Mouse (Mus musculus): ENCODE measurements around the gene Phyh.
"Not testable (repeated sequence)": the region's sequence is repeated elsewhere in the genome, so short reads cannot be mapped to it uniquely, and the experiment has no call there.

Gene Phyh

DNA sequence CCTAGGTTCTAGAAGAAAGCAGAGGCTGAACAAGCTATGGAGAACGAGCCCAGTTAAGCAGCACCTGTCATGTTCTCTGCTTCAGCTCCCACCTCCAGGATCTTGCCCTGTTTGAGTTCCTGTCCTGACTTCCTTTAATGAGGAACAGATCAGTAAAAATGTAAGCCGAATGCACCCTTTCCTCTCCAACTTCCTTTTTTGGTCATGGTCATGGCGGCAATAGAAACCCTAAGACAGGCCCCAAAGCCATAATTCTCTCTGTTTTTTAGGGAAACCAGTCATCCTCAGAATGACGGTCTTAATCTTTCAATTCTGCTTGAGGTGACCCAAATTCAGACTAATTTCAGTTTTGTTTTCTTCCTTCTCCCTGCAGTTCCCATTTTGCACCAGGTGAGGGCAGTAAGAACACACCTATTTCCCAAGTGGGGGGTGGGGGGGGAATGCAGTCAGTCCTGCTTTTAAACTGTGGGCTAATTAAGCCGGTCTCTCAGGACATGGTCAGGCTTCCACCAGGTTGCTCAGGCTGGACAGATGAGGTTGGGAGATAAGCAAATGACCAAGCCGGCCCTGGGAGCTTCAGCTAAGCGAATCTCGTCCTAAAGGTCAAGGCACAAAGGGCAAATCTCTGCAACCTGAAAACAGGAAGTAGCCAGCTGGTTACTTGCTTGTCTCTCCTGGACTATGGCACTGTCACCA lies 1.3 kb upstream of the Phyh start:
- DNase-seq (ENCODE audit: low spot score in 2 of 2) = peak; percentile 64 to 77

DNA sequence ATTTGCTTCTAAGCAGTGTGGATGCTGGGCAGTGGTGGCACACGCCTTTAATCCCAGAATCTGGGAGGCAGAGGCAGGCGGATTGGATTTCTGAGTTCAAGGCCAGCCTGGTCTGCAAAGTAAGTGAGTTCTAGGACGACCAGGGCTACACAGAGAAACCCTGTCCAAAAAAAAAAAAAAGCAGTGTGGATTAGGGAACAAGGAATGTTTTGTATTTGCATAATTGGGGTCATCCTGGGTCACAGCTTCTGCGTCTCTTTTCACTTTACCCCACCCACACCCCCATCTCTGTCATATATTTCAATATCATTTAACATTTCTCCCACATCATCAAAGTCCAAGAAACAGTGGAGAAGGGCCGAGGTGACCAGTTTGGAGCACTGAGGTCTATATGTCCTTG lies 2.2 kb downstream of the Phyh start:
- DNase-seq (ENCODE audit: low spot score in 2 of 2) = no peak

DNA sequence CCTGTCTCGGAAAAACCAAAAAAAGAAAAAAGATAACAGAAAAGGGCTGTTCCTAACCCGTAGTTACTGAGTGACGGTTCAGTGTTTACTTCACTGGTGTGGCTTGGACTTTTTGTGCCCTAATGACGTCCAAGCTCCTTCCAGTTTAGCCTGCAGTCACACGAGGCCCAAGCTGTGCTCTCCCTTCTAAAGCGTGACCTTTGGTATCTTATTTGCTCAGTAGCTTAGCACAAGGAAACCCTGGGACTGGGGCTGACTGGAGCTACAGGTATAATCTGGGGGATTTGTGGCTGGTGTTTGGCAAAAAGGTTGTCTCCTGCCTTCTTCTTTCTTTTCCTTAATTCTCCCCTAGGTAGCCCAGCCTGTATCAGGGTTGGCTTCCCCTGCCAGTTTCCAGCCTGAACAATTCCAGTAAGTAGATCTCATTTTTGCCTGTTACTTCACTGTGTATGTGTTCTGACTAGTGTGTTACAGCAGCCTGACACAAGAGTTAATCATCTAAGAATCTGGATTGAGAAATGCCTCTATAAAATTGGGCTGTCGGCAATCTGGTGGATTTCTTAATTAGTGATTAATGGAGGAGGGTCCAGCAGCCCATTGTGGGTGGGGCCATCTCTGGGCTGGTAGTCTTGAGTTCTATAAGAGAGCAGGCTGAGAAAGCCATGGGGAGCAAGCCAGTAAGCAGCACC lies 3.8 kb downstream of the Phyh start:
- no peak for DNase-seq (ENCODE audit: low spot score in 2 of 2)

DNA sequence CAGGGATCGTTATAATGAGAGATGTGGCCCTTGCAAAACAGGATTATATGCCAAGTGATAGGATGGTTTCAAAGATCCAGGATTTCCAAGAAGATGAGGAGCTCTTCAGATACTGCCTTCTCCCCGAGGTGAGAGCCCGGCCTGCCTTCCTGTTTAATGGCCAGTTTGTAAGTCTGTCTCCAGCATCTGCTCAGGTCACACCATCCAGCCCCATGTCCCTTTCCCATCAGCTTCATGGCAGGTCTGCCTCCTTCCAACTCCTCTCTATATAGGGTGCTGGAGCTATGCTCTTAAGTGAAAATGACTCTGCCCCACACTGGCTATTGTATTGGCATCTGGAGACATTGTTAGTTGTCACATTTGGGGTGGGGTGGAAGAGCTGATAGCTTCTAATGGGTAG lies 8.6 kb downstream of the Phyh start:
- DNase-seq (ENCODE audit: low spot score in 2 of 2) = no peak

DNA sequence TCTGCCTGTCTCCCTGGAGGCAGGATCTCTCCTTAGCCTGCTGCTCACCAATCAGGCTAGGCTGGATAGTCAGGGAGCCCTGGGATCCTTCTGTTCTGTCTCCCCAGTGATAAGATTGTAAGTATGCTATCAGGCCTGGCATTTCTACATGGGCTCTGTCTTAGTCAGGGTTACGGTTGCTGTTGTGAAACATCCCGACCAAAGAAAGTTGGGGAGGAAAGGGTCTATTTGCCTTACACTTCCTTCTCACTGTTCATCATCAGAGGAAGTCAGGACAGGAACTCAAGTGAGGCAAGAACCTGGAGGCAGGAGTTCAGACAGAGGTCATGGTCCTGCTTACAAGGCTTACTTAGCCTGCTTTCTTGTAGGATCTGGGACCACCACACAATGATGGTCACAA lies 10.4 kb downstream of the Phyh start:
- no peak for DNase-seq (ENCODE audit: low spot score in 2 of 2)

DNA sequence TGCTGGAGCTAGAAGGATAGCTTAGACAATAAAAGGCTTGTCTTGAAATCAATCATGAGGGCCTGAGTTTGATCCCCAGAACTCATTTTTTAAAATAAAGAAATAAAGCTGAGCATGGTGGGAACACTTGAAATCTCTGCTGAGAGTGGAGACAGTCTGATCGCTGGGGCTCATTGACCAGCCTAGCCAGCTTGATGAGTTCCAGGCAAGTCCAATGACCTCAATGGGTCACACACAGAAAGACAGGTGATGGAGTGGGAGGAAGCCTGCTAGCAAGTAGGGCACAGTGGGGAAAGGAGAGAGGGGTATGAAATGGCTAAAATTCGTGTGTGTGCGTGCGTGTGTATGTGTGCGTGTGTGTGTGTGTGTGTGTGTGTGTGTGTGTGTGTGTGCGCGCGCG lies 15.7 kb downstream of the Phyh start:
- no peak for DNase-seq (ENCODE audit: low spot score in 2 of 2)

DNA sequence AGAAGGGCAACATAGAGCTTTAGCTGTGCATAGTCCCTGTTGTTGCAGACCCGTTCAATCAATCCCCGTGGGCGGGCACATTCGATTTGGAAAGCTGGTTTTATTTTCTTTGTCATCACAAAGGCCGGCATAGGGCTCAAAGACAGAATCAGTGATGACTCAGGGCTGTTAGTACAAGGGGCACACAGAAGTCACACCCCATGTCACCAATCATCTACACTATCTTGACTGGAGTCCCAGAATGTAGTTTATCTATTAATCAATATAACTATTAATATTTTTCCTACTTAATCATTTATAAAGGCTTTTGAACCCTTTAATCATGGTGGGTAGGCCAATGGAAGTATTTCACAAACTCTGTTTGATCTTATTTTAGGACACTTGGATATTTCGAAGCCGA lies 19.1 kb downstream of the Phyh start:
- DNase-seq (ENCODE audit: low spot score in 2 of 2) = no peak

DNA sequence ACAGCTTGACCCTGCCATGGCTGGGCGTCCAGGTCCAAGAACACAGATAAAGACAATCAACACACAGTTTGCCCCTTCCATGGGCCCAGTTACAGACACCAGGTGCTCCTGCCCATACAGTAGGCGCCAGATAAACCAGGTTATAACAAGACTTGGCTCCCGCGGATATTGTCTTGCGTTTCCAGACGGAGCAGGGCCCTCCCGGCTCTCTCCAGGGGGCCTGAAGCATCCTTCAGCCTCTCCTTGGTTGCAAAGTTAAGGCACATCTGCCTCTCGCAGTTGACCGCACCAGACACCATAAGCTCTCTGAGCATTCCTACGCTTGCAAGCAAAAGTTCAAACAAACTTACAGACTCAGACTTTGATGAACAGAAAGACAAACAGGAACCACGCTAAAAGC lies 22.0 kb downstream of the Phyh start:
- DNase-seq (ENCODE audit: low spot score in 2 of 2) = no peak

DNA sequence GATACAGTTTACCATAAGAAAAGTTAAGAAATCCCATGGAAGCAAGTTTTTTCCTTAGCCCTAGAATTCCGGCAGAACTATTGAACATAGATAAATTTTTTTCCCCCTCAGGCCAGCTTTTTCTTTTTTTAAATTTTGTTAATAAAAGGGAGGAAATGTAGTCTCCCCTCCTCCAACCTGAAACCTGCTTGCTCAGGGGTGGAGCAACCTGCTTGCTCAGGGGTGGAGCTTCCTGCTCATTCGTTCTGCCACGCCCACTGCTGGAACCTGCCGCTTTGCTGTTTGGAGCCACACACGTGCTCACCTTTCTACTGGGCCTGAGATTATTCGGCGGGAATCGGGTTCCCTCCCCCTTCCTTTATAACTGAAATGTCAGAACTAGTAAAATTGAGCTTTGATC lies 30.9 kb downstream of the Phyh start:
- not testable (repeated sequence) for DNase-seq (ENCODE audit: low spot score in 2 of 2)

DNA sequence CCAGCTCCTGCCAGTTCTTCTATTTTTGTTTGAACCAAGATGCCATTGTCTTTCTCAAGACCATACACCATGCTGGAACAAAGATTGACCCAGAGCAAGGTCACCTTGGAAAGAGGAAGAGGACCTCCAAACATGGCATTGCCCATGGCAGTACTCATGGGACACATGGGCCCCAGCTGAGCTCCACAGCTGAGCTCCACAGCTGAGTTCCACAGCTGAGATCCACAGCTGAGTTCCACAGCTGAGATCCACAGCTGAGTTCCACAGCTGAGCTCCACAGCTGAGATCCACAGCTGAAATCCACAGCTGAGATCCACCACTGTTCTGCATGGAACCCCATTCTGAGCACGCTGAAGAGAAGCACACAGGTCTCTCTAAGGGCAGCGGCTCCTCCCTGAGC lies 32.2 kb downstream of the Phyh start:
- DNase-seq (ENCODE audit: low spot score in 2 of 2) = no peak

DNA sequence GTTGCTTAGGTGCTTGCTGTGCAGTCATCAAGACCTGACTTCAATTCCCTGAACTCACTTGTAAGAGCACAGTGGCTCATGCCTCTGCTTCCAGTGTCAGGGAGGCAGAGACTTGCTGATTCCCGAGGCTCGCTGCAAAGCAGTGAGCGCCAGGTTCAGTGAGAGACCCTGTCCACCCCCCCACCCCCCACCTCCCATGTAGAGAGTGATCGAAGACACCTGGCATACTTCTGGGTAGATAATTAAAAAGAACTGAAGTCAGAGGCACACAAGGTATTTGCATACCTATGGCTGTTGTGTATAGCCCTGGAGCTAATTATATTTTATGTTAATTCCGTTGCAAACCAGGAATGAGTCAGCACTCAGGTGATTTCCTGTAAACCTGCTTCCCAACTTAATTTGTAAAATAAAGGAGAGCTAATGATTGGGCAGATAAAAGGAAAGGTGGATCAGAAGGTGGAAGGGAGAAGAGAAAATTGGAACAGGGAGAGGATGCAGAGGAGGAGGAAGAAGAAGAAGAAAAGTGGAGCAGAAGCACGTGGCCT lies 35.5 kb downstream of the Phyh start:
- DNase-seq (ENCODE audit: low spot score in 2 of 2) = no peak

DNA sequence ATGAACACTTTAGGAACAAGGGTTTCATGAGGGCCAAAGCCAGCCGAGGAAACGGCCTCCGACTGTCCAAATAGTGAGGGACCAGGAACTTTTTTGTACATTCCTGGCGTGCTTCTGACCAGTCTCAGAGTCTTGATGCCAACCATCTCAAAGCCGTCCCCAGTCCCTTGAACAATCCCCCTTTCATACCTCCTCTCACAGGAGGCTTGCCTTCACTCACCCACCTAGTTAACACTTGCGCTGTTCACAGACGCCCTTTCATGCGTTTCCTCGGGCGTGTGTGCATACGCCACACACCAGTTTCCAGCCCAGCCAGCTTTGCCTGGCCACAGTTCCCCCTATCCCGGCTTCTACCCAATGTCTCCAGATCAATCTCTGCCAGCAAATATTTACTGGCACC lies 39.2 kb downstream of the Phyh start:
- DNase-seq (ENCODE audit: low spot score in 2 of 2) = no peak

DNA sequence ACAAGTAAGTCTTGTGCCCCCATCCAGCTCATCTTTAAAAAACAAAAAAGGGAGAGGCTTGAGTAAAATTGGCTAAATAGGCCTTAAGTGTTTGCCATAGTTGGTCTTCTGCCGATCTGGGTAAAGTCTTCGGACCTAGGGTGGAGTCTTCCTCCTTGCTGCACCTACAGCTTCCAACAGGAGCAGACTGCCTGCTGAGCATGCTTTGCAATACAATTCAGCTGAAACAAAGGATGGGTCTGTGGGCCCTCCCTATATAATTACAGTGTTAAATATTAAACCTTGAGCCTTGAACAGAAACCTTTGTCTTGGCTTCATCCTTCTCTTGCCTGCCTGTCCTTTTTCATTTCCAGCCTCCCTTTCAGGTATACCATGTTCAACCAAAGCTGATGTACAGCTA lies 49.0 kb downstream of the Phyh start:
- DNase-seq (ENCODE audit: low spot score in 2 of 2) = no peak

DNA sequence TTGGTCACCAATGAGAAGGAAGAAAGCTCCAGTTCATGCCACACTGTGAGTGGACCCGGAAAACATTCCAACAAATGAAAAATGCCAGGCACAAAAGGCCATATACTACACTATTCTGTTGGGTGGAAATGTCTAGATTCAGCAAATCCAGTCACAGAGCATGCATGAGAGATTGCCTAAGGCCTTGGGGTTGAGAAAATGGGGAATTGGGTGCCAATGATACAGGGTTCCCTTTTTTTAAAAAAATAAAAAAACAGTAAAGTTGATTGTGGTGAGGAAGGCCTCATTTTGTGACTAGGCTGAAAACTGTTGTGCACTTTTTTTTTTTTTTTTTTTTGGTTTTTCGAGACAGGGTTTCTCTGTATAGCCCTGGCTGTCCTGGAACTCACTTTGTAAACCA lies 50.3 kb downstream of the Phyh start:
- DNase-seq (ENCODE audit: low spot score in 2 of 2) = no peak

DNA sequence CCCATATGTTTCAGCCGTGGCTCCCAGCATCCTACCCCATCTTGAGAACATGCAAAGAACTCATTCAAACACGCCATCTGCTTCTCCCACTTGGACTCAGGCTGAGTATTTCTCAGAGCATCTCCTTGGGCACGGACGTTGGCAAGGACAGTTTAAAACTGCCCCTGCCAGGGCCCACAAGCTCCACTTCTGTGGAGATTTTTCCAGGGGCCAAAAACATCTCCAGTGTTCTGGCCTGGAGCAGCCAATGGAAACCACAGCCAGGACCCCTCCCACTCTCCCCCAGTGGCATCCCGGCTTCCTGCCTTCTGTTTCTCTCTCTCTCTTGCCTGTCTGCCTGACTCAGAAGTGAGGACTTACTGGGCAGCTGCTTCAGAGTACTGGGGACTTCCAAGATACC lies 57.0 kb downstream of the Phyh start, which contains the start of gene Ucma:
TSS of gene Ucma (plus strand) at position 316 of the 400 bp plus-strand sequence.
- DNase-seq (ENCODE audit: low spot score in 2 of 2) = peak; percentile 11 to 34

DNA sequence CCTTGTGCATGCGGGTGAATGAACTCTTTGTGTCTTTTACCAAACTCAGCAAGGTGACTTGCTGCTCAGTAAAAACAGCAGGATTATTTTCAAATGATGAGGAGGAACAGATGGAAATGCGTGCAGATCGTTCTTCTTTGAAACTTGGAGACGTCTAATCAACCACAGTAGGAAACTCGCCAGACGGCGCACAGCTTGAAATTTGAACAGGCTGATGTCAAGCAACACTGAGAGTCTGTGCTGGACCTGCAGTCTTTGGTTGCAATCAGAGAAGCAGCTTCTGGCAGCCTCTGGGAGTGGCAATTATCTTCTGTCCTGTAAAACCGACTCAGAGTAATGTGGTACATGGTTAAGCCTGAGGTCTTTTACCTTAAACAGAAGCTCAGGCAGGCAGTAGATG lies 59.3 kb downstream of the Phyh start:
- DNase-seq (ENCODE audit: low spot score in 2 of 2) = peak; percentile 21 to 25

DNA sequence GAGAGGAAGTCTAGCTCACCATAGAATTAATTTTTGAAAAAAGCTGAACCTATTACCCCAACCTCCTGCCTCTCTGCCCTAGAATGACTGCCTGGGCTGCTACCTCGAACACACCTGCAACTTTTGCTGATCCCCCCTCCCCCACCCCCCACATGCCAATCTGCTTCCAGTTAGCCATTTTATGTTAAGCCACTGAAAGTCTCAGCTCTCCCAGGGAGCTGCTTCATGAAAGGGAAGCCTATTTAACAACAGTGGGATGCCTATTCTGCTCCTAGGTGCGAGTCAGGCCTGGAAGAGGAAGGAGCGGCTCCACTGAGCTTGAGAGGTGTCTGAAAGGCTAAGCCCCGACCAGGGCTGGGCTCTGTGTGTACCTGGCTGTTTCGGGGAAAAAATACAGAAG lies 65.2 kb downstream of the Phyh start:
- DNase-seq (ENCODE audit: low spot score in 2 of 2) = no peak

DNA sequence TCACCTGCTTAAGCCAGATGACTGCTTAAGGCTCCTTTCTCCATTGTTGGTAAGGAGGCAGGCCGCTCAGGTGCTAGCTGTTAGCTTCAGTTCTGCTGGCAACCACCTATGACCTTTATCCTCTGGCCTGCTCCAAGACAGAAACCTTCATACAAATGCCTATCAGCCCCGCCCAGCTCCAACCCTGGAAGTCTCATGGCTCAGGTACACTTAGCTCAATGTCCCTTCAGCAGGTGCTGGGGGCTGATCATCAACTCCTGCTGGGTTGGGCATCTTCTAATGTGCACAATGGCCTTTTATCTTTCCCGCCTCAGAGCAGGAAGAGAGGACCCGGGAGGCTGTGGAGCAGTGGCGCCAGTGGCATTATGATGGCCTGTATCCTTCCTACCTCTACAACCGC lies 66.2 kb downstream of the Phyh start:
- no peak for DNase-seq (ENCODE audit: low spot score in 2 of 2)

DNA sequence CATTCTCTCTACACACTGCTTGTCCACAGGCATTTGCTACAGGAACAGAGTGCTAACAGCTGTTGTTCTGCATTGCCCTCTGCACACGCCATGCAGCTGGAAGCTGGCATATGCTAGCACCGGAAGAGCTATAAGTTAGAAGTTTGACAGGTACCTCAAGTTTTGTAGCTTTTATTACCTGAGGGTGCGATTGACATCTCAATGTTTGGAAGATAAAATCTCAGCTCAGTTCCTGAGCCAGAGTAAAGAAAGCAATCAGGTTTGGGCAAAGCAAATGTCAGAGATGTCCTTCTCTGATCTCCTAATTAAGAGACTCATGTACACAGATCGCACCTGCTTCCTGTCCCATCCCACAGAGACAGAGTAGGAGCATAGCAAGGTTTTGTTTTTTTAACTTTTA lies 68.0 kb downstream of the Phyh start:
- no peak for DNase-seq (ENCODE audit: low spot score in 2 of 2)

DNA sequence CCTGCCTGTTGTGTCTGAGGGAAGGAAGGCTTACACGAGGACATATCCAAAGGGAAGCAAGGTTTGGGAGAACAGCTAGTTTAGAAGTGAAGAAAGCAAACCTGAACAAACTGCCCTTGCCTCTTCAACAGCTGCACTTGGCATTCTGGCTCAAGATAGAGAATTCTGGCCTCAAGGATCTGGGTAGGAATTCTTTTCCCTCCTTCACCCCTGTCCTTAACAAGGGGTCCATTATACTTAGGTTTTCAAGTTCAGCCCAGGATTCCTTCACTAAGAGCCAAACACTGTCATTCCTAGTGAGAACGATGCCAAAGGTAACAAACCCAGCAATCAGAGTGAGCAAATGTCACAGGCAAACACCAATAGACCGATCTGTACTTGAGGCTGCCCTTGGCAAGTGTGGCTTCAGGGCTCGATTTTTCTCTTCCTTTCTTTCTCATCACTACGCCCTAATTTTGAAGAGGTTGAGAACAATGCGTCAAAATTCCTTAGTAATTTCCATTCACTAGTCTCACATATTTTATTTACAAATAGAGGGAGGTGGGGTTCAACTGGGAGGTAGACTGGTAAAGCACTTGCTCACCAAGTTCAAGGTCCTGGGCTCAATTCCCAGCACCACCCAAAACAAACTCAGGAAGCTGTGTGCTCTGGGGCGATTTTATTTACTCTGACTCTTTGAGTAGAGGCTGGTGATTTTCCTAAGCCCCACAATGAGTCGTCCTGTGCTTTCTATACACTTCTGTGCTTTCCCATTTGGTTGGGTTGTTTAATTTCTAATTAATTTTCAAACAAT lies 68.8 kb downstream of the Phyh start:
- DNase-seq (ENCODE audit: low spot score in 2 of 2) = no peak
